Mouse (Mus musculus) embryonic facial prominence, embryonic 15.5 days (tissue): ENCODE measurements at regions not wholly inside any gene's neighbourhood (a gene's known extent, or its start where the extent isn't known, plus 50 kb on each side); places are given as distances from the start of the nearest gene placed in this dataset.

ENCODE experiments used
- ATAC-seq: fragments of 200-750 bp; cut with Nextera tagmentation; 2 replicates; pipeline ENCODE4 v1.8.0; 2017; ENCODE audit warnings: low read depth, moderate TSS enrichment; ENCODE audit not compliant: insufficient number of reproducible peaks, low FRiP score, low TSS enrichment
- H3K27ac ChIP-seq: fragments of 300-500 bp; sonication (generic); replicated peaks from 2 replicates; pipeline ENCODE4 v1.5.1; 2015; ENCODE audit warnings: mild to moderate bottlenecking, inconsistent platforms
- H3K27me3 ChIP-seq: fragments of 300-500 bp; sonication (generic); 2 replicates; pipeline ENCODE4 v1.6.1; 2015; ENCODE audit warnings: inconsistent platforms
- H3K36me3 ChIP-seq: fragments of 300-500 bp; sonication (generic); 2 replicates; pipeline ENCODE4 v1.6.1; 2015; ENCODE audit warnings: mild to moderate bottlenecking, inconsistent platforms
- H3K4me1 ChIP-seq: fragments of 300-500 bp; sonication (generic); 2 replicates; pipeline ENCODE4 v1.6.1; 2015; ENCODE audit warnings: inconsistent platforms
- H3K4me2 ChIP-seq: fragments of 300-500 bp; sonication (generic); replicated peaks from 2 replicates; pipeline ENCODE4 v1.6.1; 2015; ENCODE audit warnings: mild to moderate bottlenecking, inconsistent platforms
- H3K4me3 ChIP-seq: fragments of 300-500 bp; sonication (generic); replicated peaks from 2 replicates; pipeline ENCODE4 v1.5.1; 2015; ENCODE audit warnings: mild to moderate bottlenecking, inconsistent platforms
- H3K9ac ChIP-seq: fragments of 300-500 bp; sonication (generic); 2 replicates; pipeline ENCODE4 v1.6.1; 2015; ENCODE audit warnings: inconsistent platforms
- H3K9me3 ChIP-seq: fragments of 300-500 bp; sonication (generic); replicated peaks from 2 replicates; pipeline ENCODE4 v1.6.1; 2016; ENCODE audit warnings: inconsistent platforms
- WGBS: fragments of 180-500 bp; shearing (Covaris S2); methylation state at CpG from one replicate; pipeline ENCODE4 v1.1.7; 2015; 5-methylcytosine and 5-hydroxymethylcytosine counted together

- 53% methylated on average over 6 of the region's 6 CpGs for WGBS
- no peaks in the 10 kb centered on the region for H3K27me3 ChIP-seq
- no peak overlapping the region for H3K4me3 ChIP-seq
- no peak for ATAC-seq
- no peaks in the 10 kb centered on the region for H3K36me3 ChIP-seq
- H3K4me1 ChIP-seq, result no peaks in the 10 kb centered on the region
- H3K9me3 ChIP-seq, result no peaks in the 10 kb centered on the region
- H3K9ac ChIP-seq, result no peak overlapping the region
- no peak overlapping the region for H3K27ac ChIP-seq
- H3K4me2 ChIP-seq, result no peak overlapping the region
These were observed 233.5 kb downstream of the Pik3r1 start for GRCm38 (mm10) chr13:101534490-101534889.

- Histone ChIP-seq H3K9me3 (no peaks in the 10 kb centered on the region), H3K27ac (no peak overlapping the region), H3K4me2 (no peak overlapping the region), H3K9ac (no peak overlapping the region), H3K4me3 (no peak overlapping the region), H3K36me3 (no peaks in the 10 kb centered on the region), H3K4me1 (no peaks in the 10 kb centered on the region), H3K27me3 (no peaks in the 10 kb centered on the region)
- no peak for ATAC-seq
- 46% methylated on average over 4 of the region's 4 CpGs for WGBS
These were observed 235.1 kb downstream of the Pik3r1 start for GRCm38 (mm10) chr13:101532913-101533312.

GRCm38 (mm10) chr13:101527691-101528090, 240.3 kb downstream of the Pik3r1 start:
- Histone ChIP-seq H3K27me3 (no peaks in the 10 kb centered on the region), H3K36me3 (no peaks in the 10 kb centered on the region), H3K9ac (no peak overlapping the region), H3K4me2 (no peak overlapping the region), H3K4me1 (no peaks in the 10 kb centered on the region), H3K9me3 (no peaks in the 10 kb centered on the region), H3K27ac (no peak overlapping the region), H3K4me3 (no peak overlapping the region)
- WGBS, result 64% methylated on average over 5 of the region's 5 CpGs
- ATAC-seq, result no peak

- H3K4me2 ChIP-seq, result no peak overlapping the region
- H3K36me3 ChIP-seq, result no peaks in the 10 kb centered on the region
- H3K4me1 ChIP-seq, result no peaks in the 10 kb centered on the region
- H3K9me3 ChIP-seq, result no peaks in the 10 kb centered on the region
- H3K4me3 ChIP-seq, result no peak overlapping the region
- ATAC-seq, result no peak
- 90% methylated on average over 3 of the region's 3 CpGs for WGBS
- no peak overlapping the region for H3K9ac ChIP-seq
- H3K27me3 ChIP-seq, result no peaks in the 10 kb centered on the region
- no peak overlapping the region for H3K27ac ChIP-seq
These were observed 243.2 kb downstream of the Pik3r1 start for GRCm38 (mm10) chr13:101524781-101525180.

- H3K4me1 ChIP-seq, result no peaks in the 10 kb centered on the region
- WGBS, result 84% methylated on average over 3 of the region's 3 CpGs
- ATAC-seq, result no peak
These were observed 243.8 kb downstream of the Pik3r1 start for GRCm38 (mm10) chr13:101524223-101524622.

GRCm38 (mm10) chr13:101523492-101523891, 244.5 kb downstream of the Pik3r1 start:
- H3K27me3 ChIP-seq, result no peaks in the 10 kb centered on the region
- no peaks in the 10 kb centered on the region for H3K9me3 ChIP-seq
- no peaks in the 10 kb centered on the region for H3K4me1 ChIP-seq
- 76% methylated on average over 3 of the region's 3 CpGs for WGBS
- H3K9ac ChIP-seq, result no peak overlapping the region
- no peak overlapping the region for H3K27ac ChIP-seq
- H3K36me3 ChIP-seq, result no peaks in the 10 kb centered on the region
- no peak for ATAC-seq
- H3K4me3 ChIP-seq, result no peak overlapping the region
- no peak overlapping the region for H3K4me2 ChIP-seq

More at GRCm38 (mm10) chr13:101524223-101524622, 243.8 kb downstream of the Pik3r1 start:
- Histone ChIP-seq H3K4me2 (no peak overlapping the region), H3K9ac (no peak overlapping the region), H3K27ac (no peak overlapping the region), H3K9me3 (no peaks in the 10 kb centered on the region), H3K27me3 (no peaks in the 10 kb centered on the region), H3K36me3 (no peaks in the 10 kb centered on the region), H3K4me3 (no peak overlapping the region)

GRCm38 (mm10) chr13:101522597-101522996, 245.4 kb downstream of the Pik3r1 start:
- 77% methylated on average over 2 of the region's 2 CpGs for WGBS

GRCm38 (mm10) chr13:101513354-101513753, 254.7 kb downstream of the Pik3r1 start:
- WGBS, result 66% methylated on average over 3 of the region's 3 CpGs
- H3K36me3 ChIP-seq, result no peaks in the 10 kb centered on the region
- no peak overlapping the region for H3K4me3 ChIP-seq
- no peaks in the 10 kb centered on the region for H3K27me3 ChIP-seq
- H3K9me3 ChIP-seq, result no peaks in the 10 kb centered on the region
- no peak overlapping the region for H3K9ac ChIP-seq
- H3K27ac ChIP-seq, result no peak overlapping the region
- no peak for ATAC-seq
- H3K4me2 ChIP-seq, result no peak overlapping the region
- H3K4me1 ChIP-seq, result no peaks in the 10 kb centered on the region

More at GRCm38 (mm10) chr13:101522597-101522996, 245.4 kb downstream of the Pik3r1 start:
- no peak overlapping the region for H3K9ac ChIP-seq
- H3K4me3 ChIP-seq, result no peak overlapping the region
- H3K9me3 ChIP-seq, result no peaks in the 10 kb centered on the region
- no peaks in the 10 kb centered on the region for H3K27me3 ChIP-seq
- no peak for ATAC-seq
- no peak overlapping the region for H3K4me2 ChIP-seq
- H3K4me1 ChIP-seq, result no peaks in the 10 kb centered on the region
- no peaks in the 10 kb centered on the region for H3K36me3 ChIP-seq
- H3K27ac ChIP-seq, result no peak overlapping the region

GRCm38 (mm10) chr13:101509946-101510345, 258.1 kb downstream of the Pik3r1 start:
- Histone ChIP-seq H3K9me3 (no peaks in the 10 kb centered on the region), H3K4me3 (no peak overlapping the region), H3K27ac (no peak overlapping the region), H3K4me1 (no peaks in the 10 kb centered on the region), H3K4me2 (no peak overlapping the region), H3K27me3 (no peaks in the 10 kb centered on the region), H3K36me3 (no peaks in the 10 kb centered on the region), H3K9ac (no peak overlapping the region)
- WGBS, result 44% methylated on average over 1 of the region's 1 CpGs
- no peak for ATAC-seq

GRCm38 (mm10) chr13:101508331-101508730, 259.7 kb downstream of the Pik3r1 start:
- ATAC-seq, result no peak
- H3K27me3 ChIP-seq, result no peaks in the 10 kb centered on the region
- no peak overlapping the region for H3K4me3 ChIP-seq
- no peak overlapping the region for H3K27ac ChIP-seq
- H3K9me3 ChIP-seq, result no peaks in the 10 kb centered on the region
- H3K4me1 ChIP-seq, result 0 out of 2 replicates have a peak, but pooled peaks cover 5% of the 10 kb centered on the region
- H3K4me2 ChIP-seq, result no peak overlapping the region
- no peaks in the 10 kb centered on the region for H3K36me3 ChIP-seq
- H3K9ac ChIP-seq, result no peak overlapping the region

GRCm38 (mm10) chr13:101506696-101507095, 261.3 kb downstream of the Pik3r1 start:
- no peak for ATAC-seq

GRCm38 (mm10) chr13:101505054-101505453, 263.0 kb downstream of the Pik3r1 start:
- H3K36me3 ChIP-seq, result no peaks in the 10 kb centered on the region
- no peaks in the 10 kb centered on the region for H3K9me3 ChIP-seq
- H3K4me1 ChIP-seq, result 0 out of 2 replicates have a peak, but pooled peaks cover 5% of the 10 kb centered on the region
- no peak overlapping the region for H3K4me3 ChIP-seq
- H3K9ac ChIP-seq, result no peak overlapping the region
- no peaks in the 10 kb centered on the region for H3K27me3 ChIP-seq
- no peak overlapping the region for H3K4me2 ChIP-seq
- 72% methylated on average over 1 of the region's 1 CpGs for WGBS
- no peak overlapping the region for H3K27ac ChIP-seq
- ATAC-seq, result no peak

More at GRCm38 (mm10) chr13:101506696-101507095, 261.3 kb downstream of the Pik3r1 start:
- no peak overlapping the region for H3K4me2 ChIP-seq
- H3K27ac ChIP-seq, result no peak overlapping the region
- H3K4me3 ChIP-seq, result no peak overlapping the region
- H3K4me1 ChIP-seq, result 0 out of 2 replicates have a peak, but pooled peaks cover 5% of the 10 kb centered on the region
- no peak overlapping the region for H3K9ac ChIP-seq
- H3K36me3 ChIP-seq, result no peaks in the 10 kb centered on the region
- H3K27me3 ChIP-seq, result no peaks in the 10 kb centered on the region
- H3K9me3 ChIP-seq, result no peaks in the 10 kb centered on the region
